Mouse (Mus musculus) midbrain, postnatal 0 days (tissue): ENCODE data around the gene Cpox. TPM values are rescaled to one million over a fixed set of nuclear protein-coding genes. Genes with fewer than 3 reads are reported as not detected.

Source experiments
- ATAC-seq: fragments of 200-750 bp; cut with Nextera tagmentation; 2 replicates; pipeline ENCODE4 v1.8.0; 2017; ENCODE audit warnings: moderate number of reproducible peaks, mild to moderate bottlenecking, moderate TSS enrichment, moderate library complexity; ENCODE audit not compliant: low FRiP score
- DNase-seq: peaks from one replicate; pipeline ENCODE4 v3.0.0-alpha.2; 2015; ENCODE audit warnings: low spot score
- H3K27ac ChIP-seq: fragments of 300-500 bp; sonication (generic); 2 replicates; pipeline ENCODE4 v1.5.1; 2014; ENCODE audit warnings: low read depth, mild to moderate bottlenecking, low read length, mixed read lengths
- H3K27me3 ChIP-seq: fragments of 300-500 bp; sonication (generic); 2 replicates; pipeline ENCODE4 v1.6.1; 2014; ENCODE audit warnings: low read length, control low read depth, mixed read lengths; ENCODE audit not compliant: insufficient read depth
- H3K36me3 ChIP-seq: fragments of 300-500 bp; sonication (generic); 2 replicates; pipeline ENCODE4 v1.6.1; 2014; ENCODE audit warnings: low read length, control low read depth, mixed read lengths; ENCODE audit not compliant: insufficient read depth
- H3K4me1 ChIP-seq: fragments of 300-500 bp; sonication (generic); 2 replicates; pipeline ENCODE4 v1.6.1; 2014; ENCODE audit warnings: mild to moderate bottlenecking, control low read depth, antibody characterized with exemption, low read length, mixed read lengths; ENCODE audit not compliant: insufficient read depth
- H3K4me2 ChIP-seq: fragments of 300-500 bp; sonication (generic); 2 replicates; pipeline ENCODE4 v1.6.1; 2014; ENCODE audit warnings: low read depth, mild to moderate bottlenecking, low read length, mixed read lengths; ENCODE audit not compliant: poor library complexity, severe bottlenecking
- H3K4me3 ChIP-seq: fragments of 300-500 bp; sonication (generic); 2 replicates; pipeline ENCODE4 v1.5.1; 2014; ENCODE audit warnings: low read depth, mild to moderate bottlenecking, low read length, moderate library complexity
- H3K9ac ChIP-seq: fragments of 300-500 bp; sonication (generic); replicated peaks from 2 replicates; pipeline ENCODE4 v1.6.1; 2014; ENCODE audit warnings: mild to moderate bottlenecking, low read length, moderate library complexity, mixed read lengths; ENCODE audit not compliant: poor library complexity, severe bottlenecking
- H3K9me3 ChIP-seq: fragments of 300-500 bp; sonication (generic); 2 replicates; pipeline ENCODE4 v1.6.1; 2016; ENCODE audit warnings: low read length, control low read depth
- CTCF ChIP-seq: IDR thresholded peaks from 2 replicates; pipeline ENCODE4 v1.5.1; 2016; ENCODE audit warnings: antibody characterized with exemption, mild to moderate bottlenecking
- WGBS: fragments of 180-500 bp; shearing (Covaris S2); extraction: QIAGEN DNeasy Blood & Tissue Kit; methylation state at CpG from one replicate; pipeline ENCODE4 v1.1.7; 2014; 5-methylcytosine and 5-hydroxymethylcytosine counted together
- polyA plus RNA-seq: library from polyadenylated mRNA; unstranded; fragments of >200 nt; fragmentation: Nextera tagmentation; extraction: Ambion mirVana; gene quantifications from 2 replicates; pipeline ENCODE4 v1.2.1, GENCODE M21; 2015
- total RNA-seq: library from RNA; depleted of rRNA; stranded (reverse); fragments of >200 nt; gene quantifications from 2 replicates; pipeline ENCODE4 v1.2.3, GENCODE M21; 2014

Cpox gene
- total and polyA plus RNA-seq, 2 experiments from 2014 or later, result 12.4 to 14.9 TPM

- no peak for ATAC-seq
- Histone ChIP-seq H3K4me1 (no peaks in the 10 kb centered on the region), H3K9me3 (no peaks in the 10 kb centered on the region), H3K27me3 (no peaks in the 10 kb centered on the region), H3K4me3 (no peak overlapping the region), H3K36me3 (no peaks in the 10 kb centered on the region), H3K9ac (no peak overlapping the region), H3K27ac (no peak overlapping the region), H3K4me2 (no peak overlapping the region)
- TF ChIP-seq CTCF, result no peak
- no peak for DNase-seq
- 94% methylated on average over 10 of the region's 10 CpGs for WGBS
These were observed 20.1 kb upstream of the Cpox start for GRCm38 (mm10) chr16:58649979-58650378.

GRCm38 (mm10) chr16:58655751-58656150 lies 14.3 kb upstream of the Cpox start:
- DNase-seq (no peak), ATAC-seq (no peak)
- no peak for TF ChIP-seq CTCF
- Histone ChIP-seq H3K27ac (no peak overlapping the region), H3K9ac (no peak overlapping the region), H3K27me3 (no peaks in the 10 kb centered on the region), H3K4me2 (no peak overlapping the region), H3K4me3 (no peak overlapping the region), H3K9me3 (no peaks in the 10 kb centered on the region), H3K36me3 (no peaks in the 10 kb centered on the region), H3K4me1 (no peaks in the 10 kb centered on the region)

GRCm38 (mm10) chr16:58656526-58656925 lies 13.6 kb upstream of the Cpox start:
- 90% methylated on average over 4 of the region's 4 CpGs for WGBS
- Histone ChIP-seq H3K27ac (no peak overlapping the region), H3K9ac (no peak overlapping the region), H3K9me3 (no peaks in the 10 kb centered on the region), H3K36me3 (no peaks in the 10 kb centered on the region), H3K27me3 (no peaks in the 10 kb centered on the region), H3K4me3 (no peak overlapping the region), H3K4me1 (no peaks in the 10 kb centered on the region), H3K4me2 (no peak overlapping the region)
- no peak for TF ChIP-seq CTCF
- DNase-seq, result no peak
- ATAC-seq, result no peak

GRCm38 (mm10) chr16:58658668-58659067 lies 11.4 kb upstream of the Cpox start:
- Histone ChIP-seq H3K4me3 (no peak overlapping the region), H3K36me3 (no peaks in the 10 kb centered on the region), H3K27me3 (no peaks in the 10 kb centered on the region), H3K4me1 (no peaks in the 10 kb centered on the region), H3K4me2 (no peak overlapping the region), H3K9me3 (no peaks in the 10 kb centered on the region), H3K9ac (no peak overlapping the region), H3K27ac (no peak overlapping the region)
- no peak for DNase-seq
- no peak for TF ChIP-seq CTCF
- 87% methylated on average over 6 of the region's 6 CpGs for WGBS
- no peak for ATAC-seq

GRCm38 (mm10) chr16:58661826-58662225 lies 8.3 kb upstream of the Cpox start:
- Histone ChIP-seq H3K27me3 (no peaks in the 10 kb centered on the region), H3K36me3 (no peaks in the 10 kb centered on the region), H3K9ac (no peak overlapping the region), H3K4me1 (no peaks in the 10 kb centered on the region), H3K9me3 (no peaks in the 10 kb centered on the region), H3K4me2 (no peak overlapping the region), H3K27ac (no peak overlapping the region), H3K4me3 (no peak overlapping the region)
- no peak for TF ChIP-seq CTCF
- WGBS, result 73% methylated on average over 5 of the region's 5 CpGs
- DNase-seq (no peak), ATAC-seq (no peak)

- no peak for TF ChIP-seq CTCF
- ATAC-seq (no peak), DNase-seq (no peak)
- Histone ChIP-seq H3K4me2 (no peak overlapping the region), H3K4me1 (no peaks in the 10 kb centered on the region), H3K36me3 (no peaks in the 10 kb centered on the region), H3K9ac (no peak overlapping the region), H3K27me3 (no peaks in the 10 kb centered on the region), H3K27ac (no peak overlapping the region), H3K4me3 (no peak overlapping the region), H3K9me3 (no peaks in the 10 kb centered on the region)
These were observed 7.8 kb upstream of the Cpox start for GRCm38 (mm10) chr16:58662287-58662791.
